Mouse (Mus musculus) heart, adult 2 months (tissue): ENCODE results near the gene Gm20696.

ENCODE experiments used
- CTCF ChIP-seq: fragments of 200-600 bp; IDR thresholded peaks from 2 replicates; pipeline ENCODE4 v1.8.1; 2022; ENCODE audit warnings: antibody characterized with exemption, mild to moderate bottlenecking, moderate library complexity
- EP300 ChIP-seq: fragments of 200-500 bp; IDR thresholded peaks from 2 replicates; pipeline ENCODE4 v1.6.1; 2011; ENCODE audit warnings: low read depth, low read length, control low read depth; ENCODE audit not compliant: insufficient read depth
- POLR2A ChIP-seq: fragments of 200-500 bp; IDR thresholded peaks from 2 replicates; pipeline ENCODE4 v1.6.1; 2011; ENCODE audit warnings: mild to moderate bottlenecking, low read depth, low read length, control low read depth; ENCODE audit not compliant: insufficient read depth

DNA sequence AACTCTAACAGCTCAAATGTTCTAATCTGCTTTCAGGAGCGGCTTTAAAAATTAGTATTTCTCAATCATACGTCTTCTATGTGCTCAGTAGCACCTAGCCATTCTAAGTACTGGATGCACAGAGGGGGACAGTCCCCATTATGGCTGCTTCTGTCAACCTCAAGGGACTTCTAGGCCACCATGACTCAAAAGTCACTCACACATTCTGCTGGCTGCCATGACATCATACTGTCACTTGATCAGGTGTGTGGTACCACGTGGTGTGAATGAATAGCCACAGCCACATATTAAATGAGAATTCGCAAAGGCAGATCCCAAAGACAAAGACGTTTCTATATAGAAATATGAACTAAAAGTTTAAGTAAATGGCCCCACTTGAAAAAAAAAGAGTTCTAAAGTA, 391.9 kb downstream of the Gm20696 start:
- TF ChIP-seq CTCF = no peak
- no peak for TF ChIP-seq POLR2A
- no peak for TF ChIP-seq EP300
